Mouse (Mus musculus): ENCODE data around the gene Plcb4. TPM values are rescaled to one million over a fixed set of nuclear protein-coding genes. Genes with fewer than 3 reads are reported as not detected.

Plcb4 gene
- polyA plus RNA-seq, 1 experiment from 2014 or later, result 24.1 TPM

DNA sequence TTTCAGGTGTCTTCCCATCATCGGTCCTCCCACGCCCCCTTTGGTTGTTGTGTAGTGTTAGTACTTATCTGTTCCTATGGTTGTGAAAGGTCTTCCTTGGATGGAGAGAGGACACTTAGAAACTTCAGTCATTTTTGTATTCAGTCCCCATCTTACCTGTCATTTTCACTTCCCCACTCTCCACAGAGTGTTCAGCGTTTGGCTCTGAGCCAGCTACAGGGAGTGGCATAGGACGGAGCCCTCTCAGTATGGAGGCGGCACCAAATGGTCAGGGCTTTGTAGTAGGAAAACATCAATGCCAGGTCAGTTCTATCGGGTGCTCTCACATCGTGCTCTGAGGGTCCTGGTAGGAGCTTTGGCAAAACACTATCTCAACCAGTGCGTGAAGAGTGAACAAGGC is 85.9 kb downstream of the Plcb4 start:
- H3K27ac ChIP-seq (ENCODE audit: low read depth, low read length), result no peak overlapping the region
- H3K4me1 ChIP-seq (replicated peaks; ENCODE audit: control insufficient read depth, insufficient read depth, low read length), result 0 out of 2 replicates have a peak, but pooled peaks cover 3% of the 10 kb centered on the region
- no peak overlapping the region for H3K4me3 ChIP-seq (ENCODE audit: low read depth, low read length)
- WGBS, result 86% methylated on average over 8 of the region's 8 CpGs
- H3K36me3 ChIP-seq (ENCODE audit: control insufficient read depth, insufficient read depth, low read length), result no peaks in the 10 kb centered on the region
- H3K9ac ChIP-seq (ENCODE audit: low read length), result no peak overlapping the region
- H3K4me2 ChIP-seq (ENCODE audit: low read depth, low read length, severe bottlenecking), result no peak overlapping the region
- H3K27me3 ChIP-seq (ENCODE audit: control insufficient read depth, insufficient read depth, low read length), result no peaks in the 10 kb centered on the region
- ATAC-seq (replicated peaks; ENCODE audit: low FRiP score), result no peak
- H3K9me3 ChIP-seq (ENCODE audit: control insufficient read depth, low read length), result no peaks in the 10 kb centered on the region
- DNase-seq (ENCODE audit: low spot score), result no peak

DNA sequence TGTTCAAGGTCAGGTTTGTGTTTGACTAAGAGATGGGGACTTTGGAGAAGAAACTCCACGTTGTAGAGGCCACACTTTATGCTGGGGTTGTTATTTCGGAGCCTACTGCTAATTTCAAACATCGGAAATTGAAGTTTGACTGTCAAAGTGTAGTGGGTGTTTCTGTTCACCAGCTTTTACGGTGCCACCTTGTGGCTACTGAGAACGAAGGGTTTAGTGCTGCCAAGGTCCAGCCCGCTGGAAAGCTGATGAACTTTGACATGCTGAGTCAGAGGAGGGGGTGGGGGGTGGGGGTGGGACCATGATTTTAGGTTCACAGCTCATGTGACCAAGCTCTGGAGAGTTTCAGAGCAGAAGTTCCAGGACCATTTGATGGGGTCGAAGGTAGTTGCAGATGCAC is 86.3 kb downstream of the Plcb4 start:
- Histone ChIP-seq H3K9me3 (ENCODE audit: control insufficient read depth, low read length) (no peaks in the 10 kb centered on the region), H3K36me3 (ENCODE audit: control insufficient read depth, insufficient read depth, low read length) (no peaks in the 10 kb centered on the region), H3K27ac (ENCODE audit: low read depth, low read length) (no peak overlapping the region), H3K27me3 (ENCODE audit: control insufficient read depth, insufficient read depth, low read length) (no peaks in the 10 kb centered on the region), H3K4me1 (replicated peaks; ENCODE audit: control insufficient read depth, insufficient read depth, low read length) (0 out of 2 replicates have a peak, but pooled peaks cover 3% of the 10 kb centered on the region), H3K4me2 (ENCODE audit: low read depth, low read length, severe bottlenecking) (no peak overlapping the region), H3K9ac (ENCODE audit: low read length) (no peak overlapping the region), H3K4me3 (ENCODE audit: low read depth, low read length) (no peak overlapping the region)
- ATAC-seq (replicated peaks; ENCODE audit: low FRiP score) (no peak; the same call in 1 of the 2 replicates), DNase-seq (ENCODE audit: low spot score) (no peak)
- 63% methylated on average over 7 of the region's 7 CpGs for WGBS

DNA sequence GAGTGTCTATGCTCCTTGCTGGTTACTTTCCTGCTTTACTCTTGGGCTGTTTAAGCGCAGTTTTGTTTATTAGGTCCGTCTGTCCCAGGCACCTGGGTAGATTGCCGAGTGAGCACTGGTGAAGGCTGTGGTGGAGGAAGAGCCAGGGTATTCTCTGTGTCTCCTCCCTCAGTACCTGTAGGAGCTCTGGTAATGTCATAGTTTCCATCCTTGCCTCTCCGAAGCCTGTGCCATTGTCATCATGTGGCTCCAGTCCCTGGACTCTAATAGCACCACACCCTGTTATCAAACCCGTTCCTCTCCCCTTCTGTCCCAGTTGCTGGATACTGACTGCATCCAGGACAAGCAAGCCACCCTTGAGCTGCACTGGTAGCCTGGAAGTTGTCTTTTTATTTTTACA is 89.6 kb downstream of the Plcb4 start:
- no peak overlapping the region for H3K27ac ChIP-seq (ENCODE audit: low read depth, low read length)
- H3K4me2 ChIP-seq (ENCODE audit: low read depth, low read length, severe bottlenecking), result no peak overlapping the region
- no peaks in the 10 kb centered on the region for H3K9me3 ChIP-seq (ENCODE audit: control insufficient read depth, low read length)
- DNase-seq (ENCODE audit: low spot score) (no peak), ATAC-seq (replicated peaks; ENCODE audit: low FRiP score) (no peak)
- H3K36me3 ChIP-seq (ENCODE audit: control insufficient read depth, insufficient read depth, low read length), result no peaks in the 10 kb centered on the region
- no peaks in the 10 kb centered on the region for H3K4me1 ChIP-seq (replicated peaks; ENCODE audit: control insufficient read depth, insufficient read depth, low read length)
- H3K4me3 ChIP-seq (ENCODE audit: low read depth, low read length), result no peak overlapping the region
- 84% methylated on average over 5 of the region's 5 CpGs for WGBS
- H3K27me3 ChIP-seq (ENCODE audit: control insufficient read depth, insufficient read depth, low read length), result no peaks in the 10 kb centered on the region
- H3K9ac ChIP-seq (ENCODE audit: low read length), result no peak overlapping the region

DNA sequence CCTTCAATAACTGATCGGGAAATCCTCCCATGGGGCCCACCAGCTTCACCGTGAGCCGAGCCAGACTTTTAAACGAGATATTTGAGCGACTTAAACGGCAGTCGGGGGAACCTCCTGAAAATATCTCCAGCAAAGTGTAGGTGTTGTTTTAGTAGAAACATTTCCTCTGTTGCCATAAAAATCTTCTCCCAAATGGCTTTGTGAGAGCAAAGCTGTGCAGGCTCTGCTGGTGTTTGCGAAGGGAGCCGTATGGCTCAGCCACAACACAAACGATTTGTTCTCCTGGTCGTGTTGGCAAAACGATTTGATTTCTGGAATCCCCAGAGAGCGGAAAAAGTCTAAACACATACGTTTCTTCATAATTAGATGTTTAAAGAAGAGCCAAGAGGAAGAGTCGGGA is 90.8 kb downstream of the Plcb4 start:
- Histone ChIP-seq H3K9ac (ENCODE audit: low read length) (no peak overlapping the region), H3K4me2 (ENCODE audit: low read depth, low read length, severe bottlenecking) (no peak overlapping the region), H3K9me3 (ENCODE audit: control insufficient read depth, low read length) (no peaks in the 10 kb centered on the region), H3K27me3 (ENCODE audit: control insufficient read depth, insufficient read depth, low read length) (no peaks in the 10 kb centered on the region), H3K4me1 (replicated peaks; ENCODE audit: control insufficient read depth, insufficient read depth, low read length) (no peaks in the 10 kb centered on the region), H3K36me3 (ENCODE audit: control insufficient read depth, insufficient read depth, low read length) (no peaks in the 10 kb centered on the region), H3K4me3 (ENCODE audit: low read depth, low read length) (no peak overlapping the region), H3K27ac (ENCODE audit: low read depth, low read length) (no peak overlapping the region)
- no peak for ATAC-seq (replicated peaks; ENCODE audit: low FRiP score)
- 85% methylated on average over 15 of the region's 15 CpGs for WGBS
- DNase-seq (ENCODE audit: low spot score), result no peak

DNA sequence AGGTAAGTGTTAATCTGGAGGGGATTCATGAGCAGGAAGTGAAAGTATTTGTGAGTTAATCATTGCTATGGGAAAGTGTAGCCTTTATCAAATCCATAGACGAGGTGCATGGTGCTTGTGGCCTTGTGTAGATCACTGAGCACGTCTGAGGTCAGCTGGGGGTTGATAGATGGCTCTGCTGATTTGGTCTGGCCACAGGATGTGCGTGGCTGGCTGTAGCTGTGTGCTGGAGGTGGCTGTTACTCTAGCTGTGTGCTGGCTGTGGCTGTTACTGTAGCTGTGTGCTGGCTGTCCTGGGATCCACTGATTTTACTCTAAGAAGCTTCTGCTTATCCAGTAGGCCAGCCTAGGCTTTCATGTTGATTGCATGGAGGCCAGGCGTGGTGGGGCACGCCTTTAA is 91.9 kb downstream of the Plcb4 start:
- Histone ChIP-seq H3K36me3 (ENCODE audit: control insufficient read depth, insufficient read depth, low read length) (no peaks in the 10 kb centered on the region), H3K4me2 (ENCODE audit: low read depth, low read length, severe bottlenecking) (no peak overlapping the region), H3K4me1 (replicated peaks; ENCODE audit: control insufficient read depth, insufficient read depth, low read length) (no peaks in the 10 kb centered on the region), H3K27me3 (ENCODE audit: control insufficient read depth, insufficient read depth, low read length) (no peaks in the 10 kb centered on the region), H3K4me3 (ENCODE audit: low read depth, low read length) (no peak overlapping the region), H3K9ac (ENCODE audit: low read length) (no peak overlapping the region), H3K27ac (ENCODE audit: low read depth, low read length) (no peak overlapping the region), H3K9me3 (ENCODE audit: control insufficient read depth, low read length) (no peaks in the 10 kb centered on the region)
- DNase-seq (ENCODE audit: low spot score) (no peak), ATAC-seq (replicated peaks; ENCODE audit: low FRiP score) (no peak)
- 85% methylated on average over 5 of the region's 5 CpGs for WGBS

DNA sequence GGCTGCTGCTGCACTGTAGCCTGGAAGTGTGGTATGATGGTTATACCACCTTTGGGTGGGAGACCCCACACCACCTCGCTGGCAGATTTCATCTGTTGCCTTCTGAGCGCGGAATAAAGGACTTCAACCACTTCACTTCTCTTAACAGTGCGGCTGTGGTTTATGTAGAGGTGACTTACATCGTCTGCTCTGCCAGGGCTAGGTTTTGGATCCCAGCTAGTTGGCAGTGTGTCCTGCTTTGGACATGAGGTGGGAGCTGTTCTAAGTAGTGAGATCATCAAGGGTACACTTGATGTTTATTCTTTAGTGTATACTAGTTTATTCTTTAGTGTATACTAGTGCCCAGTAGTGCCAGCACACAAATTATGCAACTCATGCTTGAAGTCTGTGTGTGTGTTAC is 97.0 kb downstream of the Plcb4 start:
- 0 out of 2 replicates have a peak, but pooled peaks cover 2% of the 10 kb centered on the region for H3K4me1 ChIP-seq (replicated peaks; ENCODE audit: control insufficient read depth, insufficient read depth, low read length)
- H3K27me3 ChIP-seq (ENCODE audit: control insufficient read depth, insufficient read depth, low read length), result no peaks in the 10 kb centered on the region
- WGBS, result 90% methylated on average over 5 of the region's 5 CpGs
- DNase-seq (ENCODE audit: low spot score) (no peak), ATAC-seq (replicated peaks; ENCODE audit: low FRiP score) (no peak)
- no peak overlapping the region for H3K4me3 ChIP-seq (ENCODE audit: low read depth, low read length)
- no peak overlapping the region for H3K9ac ChIP-seq (ENCODE audit: low read length)
- H3K4me2 ChIP-seq (ENCODE audit: low read depth, low read length, severe bottlenecking), result no peak overlapping the region
- H3K27ac ChIP-seq (ENCODE audit: low read depth, low read length), result no peak overlapping the region
- no peaks in the 10 kb centered on the region for H3K36me3 ChIP-seq (ENCODE audit: control insufficient read depth, insufficient read depth, low read length)
- no peaks in the 10 kb centered on the region for H3K9me3 ChIP-seq (ENCODE audit: control insufficient read depth, low read length)

DNA sequence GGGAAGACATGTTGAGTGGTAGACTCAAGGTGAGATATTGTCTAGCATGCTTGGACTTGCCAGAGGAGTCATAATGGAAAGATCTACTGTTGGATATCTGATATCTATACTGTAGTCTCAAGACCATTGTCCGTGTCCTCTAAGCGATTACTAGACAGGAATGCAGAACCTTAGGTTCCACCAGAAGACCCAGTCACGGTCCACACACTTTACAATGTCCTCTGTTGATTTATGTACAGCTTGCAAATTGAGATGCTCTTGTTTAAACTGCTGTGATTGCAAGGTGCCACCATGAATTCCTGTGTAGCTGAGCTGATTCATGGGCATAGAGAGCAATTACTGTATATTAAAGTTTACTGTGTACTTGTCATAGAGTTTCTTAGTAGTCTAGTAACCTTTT is 98.7 kb downstream of the Plcb4 start:
- DNase-seq (ENCODE audit: low spot score) (no peak), ATAC-seq (replicated peaks; ENCODE audit: low FRiP score) (no peak)
- no peaks in the 10 kb centered on the region for H3K27me3 ChIP-seq (ENCODE audit: control insufficient read depth, insufficient read depth, low read length)
- no peak overlapping the region for H3K27ac ChIP-seq (ENCODE audit: low read depth, low read length)
- 0 out of 2 replicates have a peak, but pooled peaks cover 2% of the 10 kb centered on the region for H3K4me1 ChIP-seq (replicated peaks; ENCODE audit: control insufficient read depth, insufficient read depth, low read length)
- H3K9me3 ChIP-seq (ENCODE audit: control insufficient read depth, low read length), result no peaks in the 10 kb centered on the region
- no peak overlapping the region for H3K4me3 ChIP-seq (ENCODE audit: low read depth, low read length)
- no peak overlapping the region for H3K9ac ChIP-seq (ENCODE audit: low read length)
- H3K36me3 ChIP-seq (ENCODE audit: control insufficient read depth, insufficient read depth, low read length), result no peaks in the 10 kb centered on the region
- H3K4me2 ChIP-seq (ENCODE audit: low read depth, low read length, severe bottlenecking), result no peak overlapping the region
- WGBS, result 98% methylated on average over 3 of the region's 3 CpGs

DNA sequence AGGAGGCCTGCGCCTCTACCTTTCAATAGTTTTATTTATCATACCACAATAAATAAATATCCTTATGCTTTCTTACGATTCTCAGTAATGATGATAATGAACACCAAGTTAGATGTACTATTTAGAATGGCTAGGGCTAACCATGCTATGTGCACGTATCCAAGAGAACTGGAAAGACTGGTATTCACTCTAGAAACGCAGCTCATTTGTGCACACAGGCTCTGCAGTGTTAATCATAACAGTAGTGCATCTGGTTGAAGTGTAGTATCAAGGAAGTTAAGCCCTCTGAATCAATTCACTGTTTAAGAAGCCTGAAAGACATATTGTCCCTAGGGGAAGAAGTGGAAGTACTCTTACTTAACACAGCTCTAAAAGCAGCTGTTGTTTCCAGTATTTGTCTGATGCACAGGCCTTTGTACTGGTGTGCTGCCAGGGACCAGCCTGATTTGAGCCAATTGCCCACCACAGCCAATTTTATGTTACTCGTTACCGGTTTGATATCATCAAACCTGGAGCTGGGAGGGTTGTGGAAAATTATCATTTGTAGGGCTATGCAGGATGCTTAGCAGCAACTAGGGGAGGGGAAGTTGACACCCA is 100.8 kb downstream of the Plcb4 start:
- no peak overlapping the region for H3K4me2 ChIP-seq (ENCODE audit: low read depth, low read length, severe bottlenecking)
- no peaks in the 10 kb centered on the region for H3K9me3 ChIP-seq (ENCODE audit: control insufficient read depth, low read length)
- H3K27me3 ChIP-seq (ENCODE audit: control insufficient read depth, insufficient read depth, low read length), result no peaks in the 10 kb centered on the region
- H3K4me3 ChIP-seq (ENCODE audit: low read depth, low read length), result no peak overlapping the region
- H3K9ac ChIP-seq (ENCODE audit: low read length), result no peak overlapping the region
- DNase-seq (ENCODE audit: low spot score), result no peak
- WGBS, result 74% methylated on average over 6 of the region's 6 CpGs
- H3K27ac ChIP-seq (ENCODE audit: low read depth, low read length), result no peak overlapping the region
- no peaks in the 10 kb centered on the region for H3K36me3 ChIP-seq (ENCODE audit: control insufficient read depth, insufficient read depth, low read length)
- no peak; the same call in 1 of the 2 replicates for ATAC-seq (replicated peaks; ENCODE audit: low FRiP score)
- H3K4me1 ChIP-seq (replicated peaks; ENCODE audit: control insufficient read depth, insufficient read depth, low read length), result 0 out of 2 replicates have a peak, but pooled peaks cover 2% of the 10 kb centered on the region

DNA sequence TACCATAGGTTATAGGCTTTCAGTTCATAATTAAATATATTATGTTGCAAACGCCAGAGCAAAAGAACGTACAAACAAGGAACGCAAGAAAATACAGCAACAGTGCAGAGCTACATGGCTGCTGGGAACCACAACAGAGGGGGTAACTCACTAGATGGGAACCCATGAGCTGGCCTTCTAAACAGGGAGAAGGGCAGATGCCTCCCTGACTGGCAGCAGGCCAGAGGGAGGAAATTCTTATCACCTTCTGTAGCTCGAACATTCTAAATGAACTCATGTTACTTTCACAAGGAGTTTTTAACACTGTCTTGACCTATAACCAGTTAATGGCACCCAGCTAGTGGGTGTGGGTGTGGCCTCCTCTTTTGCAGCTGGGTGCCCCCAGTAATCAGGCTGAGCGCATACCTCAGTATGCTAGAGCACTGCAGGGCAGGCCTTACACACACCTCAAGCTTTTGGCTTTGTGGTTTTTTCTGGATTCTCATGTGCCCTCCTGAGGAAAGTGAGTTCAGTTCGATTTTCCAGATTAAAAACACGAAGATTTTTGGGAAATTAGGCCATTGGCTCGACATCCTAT is 102.5 kb downstream of the Plcb4 start:
- 88% methylated on average over 8 of the region's 8 CpGs for WGBS
- H3K4me2 ChIP-seq (ENCODE audit: low read depth, low read length, severe bottlenecking), result no peak overlapping the region
- no peaks in the 10 kb centered on the region for H3K9me3 ChIP-seq (ENCODE audit: control insufficient read depth, low read length)
- H3K27me3 ChIP-seq (ENCODE audit: control insufficient read depth, insufficient read depth, low read length), result no peaks in the 10 kb centered on the region
- no peaks in the 10 kb centered on the region for H3K36me3 ChIP-seq (ENCODE audit: control insufficient read depth, insufficient read depth, low read length)
- no peak overlapping the region for H3K9ac ChIP-seq (ENCODE audit: low read length)
- H3K4me1 ChIP-seq (replicated peaks; ENCODE audit: control insufficient read depth, insufficient read depth, low read length), result 0 out of 2 replicates have a peak, but pooled peaks cover 2% of the 10 kb centered on the region
- no peak overlapping the region for H3K27ac ChIP-seq (ENCODE audit: low read depth, low read length)
- no peak overlapping the region for H3K4me3 ChIP-seq (ENCODE audit: low read depth, low read length)
- DNase-seq (ENCODE audit: low spot score), result no peak
- ATAC-seq (replicated peaks; ENCODE audit: low FRiP score), result no peak

Data from forebrain, embryonic 11.5 days (tissue).